Mouse (Mus musculus) MEL (cell line): ENCODE data around the gene Atp5d. TPM values are rescaled to one million over a fixed set of nuclear protein-coding genes. Genes with fewer than 3 reads are reported as not detected.

Source experiments
- DNase-seq: peaks from one replicate; pipeline ENCODE4 v3.0.0; 2011; ENCODE audit warnings: low read depth, low spot score
- H3K27ac ChIP-seq: 2 replicates; pipeline ENCODE4 v1.5.1; 2012; ENCODE audit warnings: low read depth, mild to moderate bottlenecking, control low read depth, low read length, moderate library complexity; ENCODE audit not compliant: control insufficient read depth
- H3K27me3 ChIP-seq, 2 experiments: fragments of 150-350 bp in 1 of 2; sonication (generic) in 1 of 2; 2 replicates each; pipeline ENCODE4 v1.6.1; 2012; ENCODE audit warnings: low read length in 2 of 2, mild to moderate bottlenecking in 2 of 2, improper control_type of control experiment in 1 of 2, moderate library complexity in 1 of 2; ENCODE audit not compliant: insufficient read depth in 2 of 2, control insufficient read depth in 1 of 2
- H3K36me3 ChIP-seq, 2 experiments: 2 replicates each; pipeline ENCODE4 v1.6.1; 2012 to 2014; ENCODE audit warnings: low read length in 2 of 2, improper control_type of control experiment in 1 of 2, inconsistent platforms in 1 of 2, mild to moderate bottlenecking in 1 of 2; ENCODE audit not compliant: insufficient read depth in 2 of 2, control insufficient read depth in 1 of 2
- H3K4me1 ChIP-seq, 2 experiments: fragments of 150-350 bp in 1 of 2; sonication (generic) in 1 of 2; 2 replicates each; pipeline ENCODE4 v1.6.1; 2012; ENCODE audit warnings: low read length in 2 of 2, improper control_type of control experiment in 1 of 2, mild to moderate bottlenecking in 1 of 2; ENCODE audit not compliant: insufficient read depth in 2 of 2, control insufficient read depth in 1 of 2
- H3K4me3 ChIP-seq, 2 experiments: fragments of 150-350 bp in 1 of 2; sonication (generic) in 1 of 2; 2 replicates each; pipeline ENCODE4 v1.5.1; 2012; ENCODE audit warnings: low read depth in 2 of 2, low read length in 2 of 2, mild to moderate bottlenecking in 2 of 2, moderate library complexity in 2 of 2, control low read depth in 1 of 2, improper control_type of control experiment in 1 of 2; ENCODE audit not compliant: control insufficient read depth in 1 of 2, insufficient read depth in 1 of 2
- H3K79me2 ChIP-seq: 2 replicates; pipeline ENCODE4 v1.6.1; 2012; ENCODE audit warnings: mild to moderate bottlenecking, low read length, moderate library complexity; ENCODE audit not compliant: control insufficient read depth, poor library complexity, insufficient read depth
- H3K9ac ChIP-seq: 2 replicates; pipeline ENCODE4 v1.6.1; 2012; ENCODE audit warnings: low read depth, mild to moderate bottlenecking, control low read depth, low read length, moderate library complexity; ENCODE audit not compliant: control insufficient read depth, poor library complexity, severe bottlenecking
- H3K9me3 ChIP-seq: fragments of 150-350 bp; sonication (generic); replicated peaks from 2 replicates; pipeline ENCODE4 v1.6.1; 2012; ENCODE audit warnings: mild to moderate bottlenecking, low read length, improper control_type of control experiment, moderate library complexity; ENCODE audit not compliant: insufficient read depth
- CHD2 ChIP-seq: IDR thresholded peaks from 2 replicates; pipeline ENCODE4 v1.6.1; 2011; ENCODE audit warnings: low read length, improper control_type of control experiment
- CTCF ChIP-seq, 3 experiments: IDR thresholded peaks in 2 of 3; conservative IDR thresholded peaks in 1 of 3; 2 replicates each; pipeline ENCODE4 v1.5.1; 2011 to 2012; ENCODE audit warnings: low read length in 3 of 3, low read depth in 2 of 3, mild to moderate bottlenecking in 2 of 3, improper control_type of control experiment in 1 of 3, inconsistent platforms in 1 of 3, mixed read lengths in 1 of 3, moderate library complexity in 1 of 3; ENCODE audit not compliant: control insufficient read depth in 1 of 3, insufficient read depth in 1 of 3, poor library complexity in 1 of 3, severe bottlenecking in 1 of 3
- ELF1 ChIP-seq: IDR thresholded peaks from 2 replicates; pipeline ENCODE4 v1.6.1; 2014; ENCODE audit warnings: low read depth, mild to moderate bottlenecking, inconsistent platforms, low read length, improper control_type of control experiment, moderate library complexity
- EP300 ChIP-seq, 2 experiments: IDR thresholded peaks; 2 replicates each; pipeline ENCODE4 v1.6.1; 2011; ENCODE audit warnings: improper control_type of control experiment in 2 of 2, low read length in 2 of 2, low read depth in 1 of 2, mild to moderate bottlenecking in 1 of 2
- HCFC1 ChIP-seq: IDR thresholded peaks from 2 replicates; pipeline ENCODE4 v1.6.1; 2012; ENCODE audit warnings: low read depth, mild to moderate bottlenecking, inconsistent platforms, low read length, improper control_type of control experiment, moderate library complexity
- JUND ChIP-seq: IDR thresholded peaks from 2 replicates; pipeline ENCODE4 v1.6.1; 2011; ENCODE audit warnings: low read depth, mild to moderate bottlenecking, improper control_type of control experiment, low read length
- MAZ ChIP-seq: IDR thresholded peaks from 2 replicates; pipeline ENCODE4 v1.6.1; 2012; ENCODE audit warnings: low read depth, mild to moderate bottlenecking, inconsistent platforms, low read length, improper control_type of control experiment
- MYC ChIP-seq: IDR thresholded peaks from 2 replicates; pipeline ENCODE4 v1.6.1; 2011; ENCODE audit warnings: low read depth, mild to moderate bottlenecking, low read length, improper control_type of control experiment, moderate library complexity
- NELFE ChIP-seq: IDR thresholded peaks from 2 replicates; pipeline ENCODE4 v1.6.1; 2011; ENCODE audit warnings: low read depth, low read length, improper control_type of control experiment
- NRF1 ChIP-seq: IDR thresholded peaks from 2 replicates; pipeline ENCODE4 v1.6.1; 2014; ENCODE audit warnings: low read depth, mild to moderate bottlenecking, inconsistent platforms, low read length, improper control_type of control experiment, moderate library complexity; ENCODE audit not compliant: poor library complexity, insufficient read depth, severe bottlenecking
- POLR2A ChIP-seq, 2 experiments: IDR thresholded peaks; 2 replicates each; pipeline ENCODE4 v1.6.1; 2011 to 2012; ENCODE audit warnings: low read length in 2 of 2, mild to moderate bottlenecking in 2 of 2, control low read depth in 1 of 2, improper control_type of control experiment in 1 of 2, low read depth in 1 of 2, moderate library complexity in 1 of 2; ENCODE audit not compliant: control insufficient read depth in 1 of 2, insufficient read depth in 1 of 2, poor library complexity in 1 of 2
- POLR2AphosphoS2 ChIP-seq: IDR thresholded peaks from 2 replicates; pipeline ENCODE4 v1.6.1; 2011; ENCODE audit warnings: low read length, improper control_type of control experiment
- POLR2AphosphoS5 ChIP-seq: IDR thresholded peaks from 2 replicates; pipeline ENCODE4 v1.6.1; 2012; ENCODE audit warnings: low read depth, borderline replicate concordance, mild to moderate bottlenecking, inconsistent platforms, low read length, moderate library complexity, mixed read lengths
- RCOR1 ChIP-seq: IDR thresholded peaks from 2 replicates; pipeline ENCODE4 v1.6.1; 2012; ENCODE audit warnings: low read depth, mild to moderate bottlenecking, inconsistent platforms, low read length, improper control_type of control experiment
- SIN3A ChIP-seq: IDR thresholded peaks from 2 replicates; pipeline ENCODE4 v1.6.1; 2012; ENCODE audit warnings: low read length, improper control_type of control experiment, inconsistent platforms
- SMC3 ChIP-seq: IDR thresholded peaks from 2 replicates; pipeline ENCODE4 v1.6.1; 2011; ENCODE audit warnings: low read depth, low read length, improper control_type of control experiment
- TCF12 ChIP-seq: IDR thresholded peaks from 2 replicates; pipeline ENCODE4 v1.6.1; 2014; ENCODE audit warnings: low read depth, mild to moderate bottlenecking, inconsistent platforms, low read length, improper control_type of control experiment, moderate library complexity
- USF2 ChIP-seq, 2 experiments: IDR thresholded peaks; 2 replicates each; pipeline ENCODE4 v1.6.1; 2011 to 2012; ENCODE audit warnings: improper control_type of control experiment in 2 of 2, low read length in 2 of 2, borderline replicate concordance in 1 of 2, inconsistent platforms in 1 of 2, low read depth in 1 of 2, mild to moderate bottlenecking in 1 of 2; ENCODE audit not compliant: insufficient read depth in 1 of 2
- ZKSCAN1 ChIP-seq: IDR thresholded peaks from 2 replicates; pipeline ENCODE4 v1.6.1; 2012; ENCODE audit warnings: low read depth, mild to moderate bottlenecking, inconsistent platforms, low read length, improper control_type of control experiment, moderate library complexity
- polyA plus RNA-seq, 2 experiments: library from polyadenylated mRNA; stranded (reverse) in 1 of 2; unstranded in 1 of 2; fragments of >175 nt in 1 of 2; fragments of >200 nt in 1 of 2; gene quantifications; 2 replicates each; pipeline versions ENCODE4 v1.2.1 to v1.2.4; 2012; ENCODE audit warnings: low replicate concordance in 2 of 2, low read depth in 1 of 2; ENCODE audit not compliant: insufficient read length in 2 of 2, insufficient read depth in 1 of 2, missing spikeins in 1 of 2
- total RNA-seq: library from RNA; depleted of rRNA; stranded (reverse); fragments of 300-350 nt; gene quantifications from 2 replicates; pipeline ENCODE4 v1.2.3, GENCODE M21; 2012

Atp5d gene
- total and polyA plus RNA-seq, 3 experiments: 300 to 657 (median 308) TPM

DNA sequence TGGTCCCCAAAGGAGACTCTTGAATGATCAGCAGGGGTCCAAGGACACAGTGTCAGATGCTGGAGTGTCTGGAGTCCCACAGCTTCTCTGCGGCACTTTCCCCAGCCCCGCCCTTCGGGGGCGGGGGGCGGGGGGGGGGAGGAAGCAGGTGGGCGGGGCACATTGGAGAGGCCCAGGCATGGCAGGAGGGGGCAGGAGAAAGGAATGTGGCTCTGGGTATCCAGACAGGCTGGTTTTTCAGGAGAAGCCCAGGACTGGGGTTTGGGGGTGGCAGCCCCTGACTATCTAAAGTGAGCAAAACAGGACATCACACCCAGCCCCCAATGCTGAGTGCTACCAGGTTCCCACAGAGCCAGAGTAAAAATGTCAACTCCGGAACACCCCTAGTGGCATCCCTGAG lies 41.2 kb upstream of the Atp5d start:
- Histone ChIP-seq H3K79me2 (peaks cover 46% of the 10 kb centered on the region), H3K4me3 (no peak overlapping the region), H3K4me1 (peaks cover 7 to 28% of the 10 kb centered on the region in 2 experiments), H3K36me3 (peaks cover 0 to 14% of the 10 kb centered on the region in 2 experiments; a peak in 3 of 4 replicates), H3K27ac (no peak overlapping the region), H3K9me3 (no peaks in the 10 kb centered on the region), H3K27me3 (no peaks in the 10 kb centered on the region), H3K9ac (no peak overlapping the region)
- TF ChIP-seq CHD2: no peak
- no peak for TF ChIP-seq NRF1
- TF ChIP-seq SIN3A: no peak
- no peak for TF ChIP-seq HCFC1
- no peak for DNase-seq

GRCm38 (mm10) chr10:80098630-80099029 lies 39.8 kb upstream of the Atp5d start:
- no peak for DNase-seq
- peaks cover 11 to 35% of the 10 kb centered on the region in 2 experiments for H3K4me1 ChIP-seq
- no peak overlapping the region for H3K27ac ChIP-seq
- H3K36me3 ChIP-seq: peaks cover 0 to 21% of the 10 kb centered on the region in 2 experiments; a peak in 3 of 4 replicates
- no peak overlapping the region for H3K9ac ChIP-seq
- no peak overlapping the region for H3K4me3 ChIP-seq
- no peaks in the 10 kb centered on the region for H3K27me3 ChIP-seq
- no peak for TF ChIP-seq USF2 (IDR thresholded peaks at IDR 0.05; ENCODE audit: borderline replicate concordance in 1 of 2, insufficient read depth in 1 of 2, low read depth in 1 of 2, low read length in 2 of 2)
- no peak for TF ChIP-seq JUND
- TF ChIP-seq POLR2AphosphoS5: no peak
- TF ChIP-seq RCOR1: no peak
- TF ChIP-seq MAZ: no peak
- no peak for TF ChIP-seq TCF12
- TF ChIP-seq POLR2AphosphoS2: no peak
- TF ChIP-seq POLR2A (IDR thresholded peaks at IDR 0.05; ENCODE audit: control insufficient read depth in 1 of 2, insufficient read depth in 1 of 2, low read depth in 1 of 2, low read length in 2 of 2, poor library complexity in 1 of 2): no peak
- no peak for TF ChIP-seq ELF1
- TF ChIP-seq MYC: no peak
- TF ChIP-seq NELFE: no peak
- no peak for TF ChIP-seq ZKSCAN1
- TF ChIP-seq SIN3A: no peak
- no peak for TF ChIP-seq SMC3
- no peak for TF ChIP-seq EP300 (IDR thresholded peaks at IDR 0.05; ENCODE audit: low read depth in 1 of 2, low read length in 2 of 2)
- TF ChIP-seq CTCF (IDR thresholded peaks at IDR 0.05 in 2 of 3, conservative IDR thresholded peaks at IDR 0.05 in 1 of 3; ENCODE audit: control insufficient read depth in 1 of 3, insufficient read depth in 1 of 3, low read depth in 2 of 3, low read length in 3 of 3, poor library complexity in 1 of 3, severe bottlenecking in 1 of 3): no peak
- peaks cover 47% of the 10 kb centered on the region for H3K79me2 ChIP-seq
- H3K9me3 ChIP-seq: no peaks in the 10 kb centered on the region
